In genomic region chr9:21290589-21290988, GRCm38 (mm10) we compare ENCODE assay signal across 7 mouse cellular contexts. TPM values are rescaled to one million over a fixed set of nuclear protein-coding genes. Genes with fewer than 3 reads are reported as not detected.
A peak's percentile ranks its signal among the peaks of the same experiment; 100 is the strongest.
DNase-seq lines count a peak whose midpoint lies in the region; ATAC-seq and TF ChIP-seq lines count a peak whose summit lies in the region.

No protein-coding gene starts in this region.

- in situ Hi-C loops in Patski (cut with MboI; ENCODE audit: low pct_unique_long_range_greater_than_20kb), result no loop called here

- H3K4me3 ChIP-seq in embryonic facial prominence, embryonic 12.5 days, result peak overlapping the region; percentile 68
- peak overlapping the region; percentile 81 for H3K4me3 ChIP-seq in limb, embryonic 10.5 days
- peak overlapping the region; percentile 81 for H3K4me3 ChIP-seq in neural tube, embryonic 15.5 days (replicated peaks)

- H3K4me2 ChIP-seq in embryonic facial prominence, embryonic 12.5 days (replicated peaks), result peak overlapping the region; percentile 86
- peak overlapping the region; percentile 79 for H3K4me2 ChIP-seq in neural tube, embryonic 15.5 days

- ATAC-seq in Patski, result peak; percentile 3
- ATAC-seq in embryonic facial prominence, embryonic 12.5 days (ENCODE audit: insufficient number of reproducible peaks, insufficient read depth, low FRiP score, low TSS enrichment), result no peak
- no peak for ATAC-seq in neural tube, embryonic 15.5 days (ENCODE audit: low FRiP score)

- H3K27ac ChIP-seq in embryonic facial prominence, embryonic 12.5 days, result peak overlapping the region; percentile 66
- H3K27ac ChIP-seq in limb, embryonic 10.5 days, result peak overlapping the region; percentile 92
- peak overlapping the region; percentile 88 for H3K27ac ChIP-seq in neural tube, embryonic 15.5 days (replicated peaks)

- peaks cover 27% of the 10 kb centered on the region for H3K4me1 ChIP-seq in embryonic facial prominence, embryonic 12.5 days
- peaks cover 39% of the 10 kb centered on the region for H3K4me1 ChIP-seq in limb, embryonic 10.5 days
- H3K4me1 ChIP-seq in neural tube, embryonic 15.5 days, result peaks cover 40% of the 10 kb centered on the region

- peak overlapping the region; percentile 71 for H3K9ac ChIP-seq in embryonic facial prominence, embryonic 12.5 days
- H3K9ac ChIP-seq in neural tube, embryonic 15.5 days (replicated peaks), result peak overlapping the region; percentile 86

- under 1% methylated on average over 20 of the region's 20 CpGs for WGBS in embryonic facial prominence, embryonic 12.5 days
- WGBS in limb, embryonic 10.5 days, result under 1% methylated on average over 20 of the region's 20 CpGs
- 0% methylated on average over 20 of the region's 20 CpGs for WGBS in neural tube, embryonic 15.5 days

- intact Hi-C loops in left cerebral cortex, postnatal 4 days (cut with DNase I), result no loop called here

- TF ChIP-seq CTCF in Patski (IDR thresholded peaks at IDR 0.05), result no peak

- H3K27me3 ChIP-seq in Patski, result no peaks in the 10 kb centered on the region
- H3K27me3 ChIP-seq in embryonic facial prominence, embryonic 12.5 days, result no peaks in the 10 kb centered on the region
- H3K27me3 ChIP-seq in limb, embryonic 10.5 days (ENCODE audit: low read depth, poor library complexity, severe bottlenecking), result no peaks in the 10 kb centered on the region
- no peaks in the 10 kb centered on the region for H3K27me3 ChIP-seq in neural tube, embryonic 15.5 days (replicated peaks)

- CTCF ChIA-PET in Patski (lab: Charles Lee), result interaction anchor here (0.8 to 1.6 kb wide), 3 partner anchors 23 to 121 kb away, joined by 3 to 6 read pairs (median 4); no protein-coding TSS in a partner anchor

- POLR2A ChIA-PET in Patski (lab: Charles Lee), result interaction anchor here (0.8 kb wide), 1 partner anchor 11 kb away, joined by 3 read pairs; no protein-coding TSS in a partner anchor

- no peaks in the 10 kb centered on the region for H3K9me3 ChIP-seq in embryonic facial prominence, embryonic 12.5 days
- H3K9me3 ChIP-seq in limb, embryonic 10.5 days (replicated peaks), result no peaks in the 10 kb centered on the region
- no peaks in the 10 kb centered on the region for H3K9me3 ChIP-seq in neural tube, embryonic 15.5 days (replicated peaks)

- DNase-seq in left cerebral cortex, adult 8-10 months (ENCODE audit: low spot score in 2 of 2), result peak; percentile 58 to 65
- no peak for DNase-seq in left cerebral cortex, postnatal 4 days
- DNase-seq in Patski (ENCODE audit: low read depth, low spot score), result no peak
- DNase-seq in limb, embryonic 10.5 days (ENCODE audit: low spot score), result no peak
- no peak for DNase-seq in right cerebral cortex, adult 18-20 months

- H3K36me3 ChIP-seq in embryonic facial prominence, embryonic 12.5 days, result no peaks in the 10 kb centered on the region
- H3K36me3 ChIP-seq in limb, embryonic 10.5 days, result peaks cover 11% of the 10 kb centered on the region
- H3K36me3 ChIP-seq in neural tube, embryonic 15.5 days, result peaks cover 2% of the 10 kb centered on the region; the same call in 1 of the 2 replicates

RNA-seq across cellular contexts. Expression of gene Cdkn2d, which starts 0.6 kb away (rescaled TPM):
- 10 to 100 TPM; 53.5 to 63.9 (median 58.8) TPM for total RNA-seq in left cerebral cortex, adult 8-10 months (2022)
- total RNA-seq in left cerebral cortex, postnatal 4 days (2021), result 10 to 100 TPM; 58.3 to 63.6 TPM
- 47.4 TPM for polyA plus RNA-seq in Patski (2021)
- 51.7 and 52.5 TPM in 2 replicates for polyA plus RNA-seq in embryonic facial prominence, embryonic 12.5 days (2016; fragmentation: Nextera tagmentation; extraction: Ambion mirVana)
- polyA plus RNA-seq in limb, embryonic 10.5 days (2016; fragmentation: Nextera tagmentation; extraction: Ambion mirVana), result 32.7 and 38.0 TPM in 2 replicates
- 120 and 129 TPM in 2 replicates for polyA plus RNA-seq in neural tube, embryonic 15.5 days (2015; fragmentation: Nextera tagmentation; extraction: Ambion mirVana)

RNA-seq across cellular contexts. Expression of gene Kri1, which starts 2.8 kb away (rescaled TPM):
- total RNA-seq in left cerebral cortex, adult 8-10 months (2022), result 10 to 100 TPM; 33.5 to 43.4 (median 39.4) TPM
- 10 to 100 TPM; 46.7 to 49.2 TPM for total RNA-seq in left cerebral cortex, postnatal 4 days (2021)
- polyA plus RNA-seq in Patski (2021), result 36.9 TPM
- 16.8 and 17.9 TPM in 2 replicates for polyA plus RNA-seq in embryonic facial prominence, embryonic 12.5 days (2016; fragmentation: Nextera tagmentation; extraction: Ambion mirVana)
- 18.9 and 19.1 TPM in 2 replicates for polyA plus RNA-seq in limb, embryonic 10.5 days (2016; fragmentation: Nextera tagmentation; extraction: Ambion mirVana)
- 15.2 and 18.7 TPM in 2 replicates for polyA plus RNA-seq in neural tube, embryonic 15.5 days (2015; fragmentation: Nextera tagmentation; extraction: Ambion mirVana)

RNA-seq across cellular contexts. Expression of gene Ap1m2, which starts 21.5 kb away (rescaled TPM):
- 1 to 10 TPM; 1.2 to 1.5 (median 1.4) TPM for total RNA-seq in left cerebral cortex, adult 8-10 months (2022)
- total RNA-seq in left cerebral cortex, postnatal 4 days (2021), result 1 to 10 TPM; 1.3 to 3.7 TPM
- polyA plus RNA-seq in Patski (2021), result not detected
- polyA plus RNA-seq in embryonic facial prominence, embryonic 12.5 days (2016; fragmentation: Nextera tagmentation; extraction: Ambion mirVana), result 15.8 and 18.2 TPM in 2 replicates
- 7.8 and 8.6 TPM in 2 replicates for polyA plus RNA-seq in limb, embryonic 10.5 days (2016; fragmentation: Nextera tagmentation; extraction: Ambion mirVana)
- 2.5 and 12.1 TPM in 2 replicates for polyA plus RNA-seq in neural tube, embryonic 15.5 days (2015; fragmentation: Nextera tagmentation; extraction: Ambion mirVana)

RNA-seq across cellular contexts. Expression of gene Atg4d, which starts 25.5 kb away (rescaled TPM):
- total RNA-seq in left cerebral cortex, adult 8-10 months (2022), result 10 to 100 TPM; 35.3 to 48.7 (median 39.7) TPM
- total RNA-seq in left cerebral cortex, postnatal 4 days (2021), result 10 to 100 TPM; 26.3 to 31.0 TPM
- 42.7 TPM for polyA plus RNA-seq in Patski (2021)
- 33.6 and 33.9 TPM in 2 replicates for polyA plus RNA-seq in embryonic facial prominence, embryonic 12.5 days (2016; fragmentation: Nextera tagmentation; extraction: Ambion mirVana)
- 38.5 and 41.3 TPM in 2 replicates for polyA plus RNA-seq in limb, embryonic 10.5 days (2016; fragmentation: Nextera tagmentation; extraction: Ambion mirVana)
- 50.0 and 52.4 TPM in 2 replicates for polyA plus RNA-seq in neural tube, embryonic 15.5 days (2015; fragmentation: Nextera tagmentation; extraction: Ambion mirVana)

RNA-seq across cellular contexts. Expression of gene Slc44a2, which starts 29.9 kb away (rescaled TPM):
- total RNA-seq in left cerebral cortex, adult 8-10 months (2022), result 10 to 100 TPM; 48.0 to 68.9 (median 52.3) TPM
- 10 to 100 TPM; 69.9 to 71.5 TPM for total RNA-seq in left cerebral cortex, postnatal 4 days (2021)
- 245 TPM for polyA plus RNA-seq in Patski (2021)
- polyA plus RNA-seq in embryonic facial prominence, embryonic 12.5 days (2016; fragmentation: Nextera tagmentation; extraction: Ambion mirVana), result 117 and 118 TPM in 2 replicates
- 68.5 and 81.1 TPM in 2 replicates for polyA plus RNA-seq in limb, embryonic 10.5 days (2016; fragmentation: Nextera tagmentation; extraction: Ambion mirVana)
- 68.4 and 79.7 TPM in 2 replicates for polyA plus RNA-seq in neural tube, embryonic 15.5 days (2015; fragmentation: Nextera tagmentation; extraction: Ambion mirVana)

Comparison
In these comparisons a context has a peak if more than half of its experiments do, and no peak if none do; other contexts are left out.
1. DNase-seq: peak in left cerebral cortex, adult 8-10 months (2 of 2); none in left cerebral cortex, postnatal 4 days (single experiment), Patski (single experiment), limb, embryonic 10.5 days (single experiment) and right cerebral cortex, adult 18-20 months (single experiment).
2. Peak in every context shown above with its lines, with median percentiles within 50 percentile points of each other: H3K27ac ChIP-seq and H3K4me3 ChIP-seq.